Mouse (Mus musculus) lung, embryonic 15.5 days (tissue): ENCODE measurements around the gene Ccdc186. TPM values are rescaled to one million over a fixed set of nuclear protein-coding genes. Genes with fewer than 3 reads are reported as not detected.
"Not testable (repeated sequence)": the region's sequence is repeated elsewhere in the genome, so short reads cannot be mapped to it uniquely, and the experiment has no call there.

Source experiments
- ATAC-seq: fragments of 200-750 bp; cut with Nextera tagmentation; 2 replicates; pipeline ENCODE4 v1.8.0; 2017; ENCODE audit warnings: moderate number of reproducible peaks, borderline replicate concordance; ENCODE audit not compliant: low FRiP score, low TSS enrichment; ENCODE audit errors: extremely low read depth
- H3K27ac ChIP-seq: fragments of 300-500 bp; sonication (generic); 2 replicates; pipeline ENCODE4 v1.5.1; 2015; ENCODE audit warnings: moderate library complexity, mild to moderate bottlenecking, inconsistent platforms
- H3K27me3 ChIP-seq: fragments of 300-500 bp; sonication (generic); 2 replicates; pipeline ENCODE4 v1.6.1; 2015; ENCODE audit warnings: inconsistent platforms
- H3K36me3 ChIP-seq: fragments of 300-500 bp; sonication (generic); 2 replicates; pipeline ENCODE4 v1.6.1; 2015; ENCODE audit warnings: inconsistent platforms
- H3K4me1 ChIP-seq: fragments of 300-500 bp; sonication (generic); 2 replicates; pipeline ENCODE4 v1.6.1; 2015; ENCODE audit warnings: inconsistent platforms
- H3K4me2 ChIP-seq: fragments of 300-500 bp; sonication (generic); 2 replicates; pipeline ENCODE4 v1.6.1; 2015; ENCODE audit warnings: inconsistent platforms, mild to moderate bottlenecking, moderate library complexity
- H3K4me3 ChIP-seq: fragments of 300-500 bp; sonication (generic); 2 replicates; pipeline ENCODE4 v1.5.1; 2015; ENCODE audit warnings: mild to moderate bottlenecking, inconsistent platforms
- H3K9ac ChIP-seq: fragments of 300-500 bp; sonication (generic); 2 replicates; pipeline ENCODE4 v1.6.1; 2015; ENCODE audit warnings: inconsistent platforms
- H3K9me3 ChIP-seq: fragments of 300-500 bp; sonication (generic); 2 replicates; pipeline ENCODE4 v1.6.1; 2016; ENCODE audit warnings: inconsistent platforms
- WGBS: fragments of 180-500 bp; shearing (Covaris S2); methylation state at CpG from one replicate; pipeline ENCODE4 v1.1.7; 2015; 5-methylcytosine and 5-hydroxymethylcytosine counted together
- polyA plus RNA-seq: library from polyadenylated mRNA; unstranded; fragments of >200 nt; fragmentation: Nextera tagmentation; extraction: Ambion mirVana; gene quantifications from 2 replicates; pipeline ENCODE4 v1.2.1, GENCODE M21; 2015

The Ccdc186 gene
- polyA plus RNA-seq, 1 experiment from 2014 or later = 26.2 TPM

DNA sequence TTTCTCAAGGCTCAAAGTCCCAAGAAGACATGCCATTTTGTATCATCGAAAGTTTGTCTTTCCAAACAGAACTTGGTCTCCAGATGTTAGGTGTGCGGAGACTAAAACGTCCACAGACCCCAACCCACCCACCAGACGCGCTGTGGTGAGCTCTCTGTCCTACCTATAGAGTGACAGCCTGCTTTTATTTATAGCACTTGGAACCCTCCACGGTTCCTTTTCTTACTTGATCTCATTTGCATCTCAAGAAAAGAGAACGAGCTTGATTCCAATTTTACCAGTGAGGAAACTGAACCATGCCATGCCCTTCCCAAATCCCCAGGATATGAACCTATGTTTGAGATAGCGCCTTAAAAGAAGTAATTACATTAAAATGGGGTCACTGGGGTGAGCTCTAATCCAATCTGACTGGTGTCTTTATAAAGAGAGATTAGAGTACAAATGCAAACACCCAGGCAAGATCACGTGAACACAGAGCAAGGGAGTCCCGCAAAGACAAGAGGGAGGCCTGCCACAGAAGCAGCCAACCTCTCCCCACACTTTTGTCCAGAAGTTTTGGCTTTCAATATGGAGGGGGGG lies 48.5 kb downstream of the Ccdc186 start:
- no peak overlapping the region for H3K4me2 ChIP-seq
- ATAC-seq = no peak
- peaks cover 35% of the 10 kb centered on the region for H3K4me1 ChIP-seq
- no peak overlapping the region for H3K27ac ChIP-seq
- WGBS = 76% methylated on average over 10 of the region's 10 CpGs
- no peak overlapping the region for H3K9ac ChIP-seq
- H3K9me3 ChIP-seq = no peaks in the 10 kb centered on the region
- H3K36me3 ChIP-seq = no peaks in the 10 kb centered on the region
- no peaks in the 10 kb centered on the region for H3K27me3 ChIP-seq
- H3K4me3 ChIP-seq = no peak overlapping the region

DNA sequence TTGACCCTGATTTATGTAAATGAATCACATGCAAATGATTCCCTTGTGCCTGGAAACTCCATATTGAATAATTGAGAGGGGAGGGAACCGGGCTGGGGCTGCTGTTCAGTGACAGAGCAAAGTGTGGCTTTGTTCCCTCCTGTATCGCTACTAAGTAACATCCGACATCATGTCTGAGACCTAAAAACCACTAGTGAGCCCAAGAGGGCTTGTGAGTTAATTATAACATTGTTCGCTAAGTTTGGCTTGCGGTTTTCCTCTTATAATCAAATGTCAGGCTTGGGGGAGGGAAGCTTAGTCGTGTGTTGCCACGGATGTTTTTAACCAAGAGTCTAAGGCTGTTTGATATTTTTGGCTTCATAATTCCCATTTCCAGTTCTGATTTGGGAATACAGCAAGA lies 49.8 kb downstream of the Ccdc186 start:
- Histone ChIP-seq H3K27me3 (no peaks in the 10 kb centered on the region), H3K9ac (no peak overlapping the region), H3K4me3 (no peak overlapping the region), H3K4me1 (peaks cover 31% of the 10 kb centered on the region), H3K36me3 (no peaks in the 10 kb centered on the region), H3K9me3 (no peaks in the 10 kb centered on the region), H3K4me2 (no peak overlapping the region), H3K27ac (no peak overlapping the region)
- 73% methylated on average over 7 of the region's 7 CpGs for WGBS
- no peak for ATAC-seq

DNA sequence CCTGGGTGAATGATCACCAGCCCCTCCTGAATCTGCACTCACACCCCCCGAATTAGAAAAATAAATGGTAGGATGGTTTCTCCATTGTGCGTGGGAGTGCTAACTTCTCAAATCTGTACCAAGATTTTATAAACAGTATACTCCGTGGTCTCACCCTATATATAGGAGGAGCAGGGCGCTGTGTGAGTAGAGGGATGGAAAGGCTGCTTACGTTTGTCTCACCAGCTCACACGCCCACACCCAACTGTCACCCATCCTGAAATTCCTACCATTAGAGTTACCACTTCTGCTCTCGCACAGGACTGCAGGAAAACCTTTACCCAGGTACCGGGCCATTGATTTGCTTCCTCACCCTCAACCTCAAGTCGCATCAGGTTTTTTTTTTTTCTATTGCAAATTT lies 53.0 kb downstream of the Ccdc186 start:
- Histone ChIP-seq H3K9ac (no peak overlapping the region), H3K4me3 (no peak overlapping the region), H3K9me3 (no peaks in the 10 kb centered on the region), H3K27ac (no peak overlapping the region), H3K36me3 (no peaks in the 10 kb centered on the region), H3K4me1 (peaks cover 1% of the 10 kb centered on the region; the same call in 1 of the 2 replicates), H3K4me2 (no peak overlapping the region), H3K27me3 (no peaks in the 10 kb centered on the region)
- WGBS = 81% methylated on average over 9 of the region's 9 CpGs
- ATAC-seq = no peak

DNA sequence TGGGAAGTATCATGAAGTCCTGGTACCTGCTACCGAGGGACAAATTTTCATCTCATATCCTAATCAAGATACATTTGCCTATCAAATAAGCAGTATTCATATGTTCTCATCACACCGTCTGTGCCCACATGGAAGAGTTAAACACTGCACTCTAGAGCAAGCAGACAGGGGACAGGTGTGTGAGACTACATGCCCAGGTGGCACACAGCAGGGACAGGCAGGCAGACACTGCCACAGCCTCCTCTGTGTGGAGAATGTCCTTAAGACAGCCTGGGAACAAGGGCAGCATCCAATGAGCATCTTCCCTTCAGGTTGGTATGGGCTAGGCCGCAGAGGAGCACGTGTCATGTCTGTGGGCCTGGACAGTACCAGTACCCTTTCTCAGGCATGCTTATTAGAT lies 59.3 kb downstream of the Ccdc186 start:
- H3K9me3 ChIP-seq = no peaks in the 10 kb centered on the region
- no peak overlapping the region for H3K9ac ChIP-seq
- no peak overlapping the region for H3K27ac ChIP-seq
- no peak for ATAC-seq
- no peak overlapping the region for H3K4me2 ChIP-seq
- H3K27me3 ChIP-seq = no peaks in the 10 kb centered on the region
- 91% methylated on average over 4 of the region's 4 CpGs for WGBS
- H3K4me1 ChIP-seq = no peaks in the 10 kb centered on the region
- H3K4me3 ChIP-seq = no peak overlapping the region
- no peaks in the 10 kb centered on the region for H3K36me3 ChIP-seq

DNA sequence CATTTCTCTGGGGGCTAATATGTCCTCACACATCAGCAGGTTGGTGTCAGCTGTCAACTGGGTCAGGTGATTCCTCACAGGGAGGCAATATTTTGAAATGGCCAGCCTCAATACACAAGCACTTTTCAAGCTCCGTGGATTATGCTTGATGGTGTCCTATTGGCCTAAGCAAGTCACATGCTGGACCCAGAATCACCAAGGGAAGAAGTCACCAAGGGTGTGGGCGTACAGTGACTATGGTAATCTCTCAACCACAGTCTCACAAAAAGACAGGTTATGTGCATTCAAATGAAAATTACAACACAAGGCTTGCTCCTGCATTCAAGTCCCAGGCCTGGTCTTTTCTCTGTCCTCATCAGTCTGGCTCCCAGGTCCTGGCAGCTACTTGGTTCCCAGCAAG lies 60.3 kb downstream of the Ccdc186 start:
- 89% methylated on average over 2 of the region's 2 CpGs for WGBS
- no peak overlapping the region for H3K27ac ChIP-seq
- H3K4me1 ChIP-seq = no peaks in the 10 kb centered on the region
- no peaks in the 10 kb centered on the region for H3K9me3 ChIP-seq
- no peak overlapping the region for H3K4me3 ChIP-seq
- H3K27me3 ChIP-seq = no peaks in the 10 kb centered on the region; the same call in 1 of the 2 replicates
- no peak for ATAC-seq
- no peak overlapping the region for H3K4me2 ChIP-seq
- H3K36me3 ChIP-seq = no peaks in the 10 kb centered on the region
- H3K9ac ChIP-seq = no peak overlapping the region

DNA sequence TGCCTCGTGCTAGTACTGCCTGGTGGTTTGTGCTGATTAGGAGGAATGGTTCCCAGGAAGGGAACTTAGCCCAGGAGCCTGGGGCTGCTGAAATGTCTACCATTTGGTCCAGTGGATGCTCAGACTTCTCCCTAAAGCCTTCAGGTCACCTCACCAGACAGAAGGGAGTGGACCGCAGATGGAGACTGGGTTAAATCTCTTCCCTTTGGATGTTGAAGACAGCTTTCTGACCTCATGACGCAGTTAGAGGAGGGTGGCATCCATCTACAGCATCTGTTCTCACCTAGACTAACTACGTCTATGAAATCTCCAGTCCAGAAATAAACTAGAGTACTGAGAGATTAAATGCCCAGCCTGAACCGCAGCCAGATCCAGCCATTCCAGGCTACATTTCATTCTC lies 60.9 kb downstream of the Ccdc186 start:
- Histone ChIP-seq H3K9ac (no peak overlapping the region), H3K4me2 (no peak overlapping the region), H3K36me3 (no peaks in the 10 kb centered on the region), H3K9me3 (no peaks in the 10 kb centered on the region), H3K4me3 (no peak overlapping the region), H3K27me3 (no peaks in the 10 kb centered on the region; the same call in 1 of the 2 replicates), H3K4me1 (no peaks in the 10 kb centered on the region), H3K27ac (no peak overlapping the region)
- WGBS = 86% methylated on average over 5 of the region's 5 CpGs
- ATAC-seq = no peak

DNA sequence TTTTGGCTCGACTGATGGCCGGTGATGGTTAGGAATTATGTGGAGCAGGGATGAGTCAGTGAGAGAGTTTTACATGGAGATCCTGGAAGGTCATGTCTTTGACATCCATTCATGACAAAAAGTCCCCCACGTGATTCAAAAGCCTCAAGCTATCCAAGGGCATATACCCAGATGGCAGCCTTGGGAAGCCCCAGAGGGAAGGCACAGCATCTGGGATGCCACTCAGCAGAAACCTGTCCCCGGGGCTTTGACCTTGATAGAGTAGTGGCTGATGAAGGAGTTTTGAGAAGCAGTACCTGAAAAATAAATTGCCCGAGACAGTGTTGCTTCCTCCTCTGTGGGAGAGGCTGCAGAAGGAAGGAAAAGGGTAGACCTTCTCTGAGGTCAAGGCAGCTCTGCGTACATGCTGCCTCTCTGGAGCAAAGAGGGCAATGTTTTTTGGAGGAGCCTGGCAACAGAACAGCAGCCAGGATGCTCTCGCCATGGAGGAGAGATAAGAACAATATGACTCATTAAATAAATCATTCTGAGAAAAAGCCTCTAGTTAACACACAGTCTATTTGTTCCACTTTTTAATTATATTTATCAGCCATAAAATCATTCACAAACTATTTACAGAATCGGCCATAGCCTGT lies 61.6 kb downstream of the Ccdc186 start:
- 72% methylated on average over 8 of the region's 8 CpGs for WGBS
- Histone ChIP-seq H3K4me3 (no peak overlapping the region), H3K36me3 (no peaks in the 10 kb centered on the region), H3K27me3 (no peaks in the 10 kb centered on the region; the same call in 1 of the 2 replicates), H3K27ac (no peak overlapping the region), H3K9me3 (no peaks in the 10 kb centered on the region), H3K4me1 (no peaks in the 10 kb centered on the region), H3K9ac (no peak overlapping the region), H3K4me2 (no peak overlapping the region)
- no peak for ATAC-seq

DNA sequence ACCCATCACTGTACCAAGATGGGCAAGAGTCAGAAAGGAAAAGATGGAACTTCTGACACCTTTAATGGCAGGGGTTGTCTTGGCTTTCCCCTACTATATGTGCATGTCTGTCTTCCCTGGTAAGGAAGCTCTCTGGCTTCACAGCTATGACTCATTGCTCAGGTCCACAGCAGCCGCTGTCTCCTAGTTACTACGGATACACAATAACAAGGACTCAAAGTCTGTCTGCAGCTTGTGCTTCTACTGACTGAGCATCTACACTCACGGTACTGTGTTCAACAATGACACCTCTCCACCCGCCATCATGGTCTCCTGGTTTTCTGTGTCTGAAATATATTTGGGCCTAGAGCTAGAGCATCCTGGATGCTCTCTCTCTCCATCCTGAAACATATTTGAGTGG lies 62.2 kb downstream of the Ccdc186 start:
- H3K36me3 ChIP-seq = no peaks in the 10 kb centered on the region
- no peak overlapping the region for H3K4me3 ChIP-seq
- H3K4me2 ChIP-seq = no peak overlapping the region
- no peaks in the 10 kb centered on the region; the same call in 1 of the 2 replicates for H3K27me3 ChIP-seq
- H3K27ac ChIP-seq = no peak overlapping the region
- no peak overlapping the region for H3K9ac ChIP-seq
- ATAC-seq = no peak
- WGBS = 78% methylated on average over 4 of the region's 4 CpGs
- H3K9me3 ChIP-seq = no peaks in the 10 kb centered on the region
- no peaks in the 10 kb centered on the region for H3K4me1 ChIP-seq

DNA sequence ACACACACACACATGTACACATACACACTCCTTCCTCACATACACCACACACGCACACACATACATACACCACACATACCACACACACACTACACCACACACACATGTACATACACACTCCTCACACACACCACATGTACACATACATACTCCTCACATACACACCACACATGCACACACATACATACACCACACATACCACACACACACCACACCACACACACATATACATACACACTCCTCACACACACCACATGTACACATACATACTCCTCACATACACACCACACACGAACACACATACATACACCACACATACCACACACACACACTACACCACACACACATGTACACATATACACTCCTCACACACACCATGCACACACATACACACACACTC lies 63.7 kb downstream of the Ccdc186 start:
- WGBS = 85% methylated on average over 2 of the region's 2 CpGs
- H3K27me3 ChIP-seq = no peaks in the 10 kb centered on the region; the same call in 1 of the 2 replicates
- H3K4me1 ChIP-seq = no peaks in the 10 kb centered on the region
- no peaks in the 10 kb centered on the region for H3K36me3 ChIP-seq
- no peak overlapping the region for H3K4me3 ChIP-seq
- no peak overlapping the region for H3K27ac ChIP-seq
- H3K9me3 ChIP-seq = no peaks in the 10 kb centered on the region
- no peak for ATAC-seq
- no peak overlapping the region for H3K4me2 ChIP-seq
- H3K9ac ChIP-seq = no peak overlapping the region

DNA sequence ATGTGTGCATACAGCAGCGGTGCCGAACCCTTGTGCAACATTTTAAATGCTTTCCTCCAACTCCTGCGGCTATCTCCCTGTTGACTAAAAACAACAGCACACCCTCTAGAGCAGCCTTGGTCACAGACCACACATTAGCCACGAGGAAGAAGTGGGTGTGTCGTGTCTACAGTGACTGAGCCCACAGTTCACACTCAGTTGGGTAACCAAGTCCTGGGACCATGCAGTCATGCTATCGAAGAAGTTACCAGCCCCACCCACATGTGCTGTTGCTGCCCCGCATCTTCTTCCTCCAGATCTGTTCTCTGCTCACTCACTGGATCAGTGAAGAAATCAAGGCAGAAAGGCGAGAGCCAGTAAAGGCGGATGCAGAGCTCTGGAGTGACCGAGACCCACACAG lies 65.6 kb downstream of the Ccdc186 start:
- Histone ChIP-seq H3K27me3 (no peaks in the 10 kb centered on the region; the same call in 1 of the 2 replicates), H3K4me2 (no peak overlapping the region), H3K9ac (no peak overlapping the region), H3K27ac (no peak overlapping the region), H3K9me3 (no peaks in the 10 kb centered on the region), H3K4me1 (no peaks in the 10 kb centered on the region), H3K4me3 (no peak overlapping the region), H3K36me3 (no peaks in the 10 kb centered on the region)
- no peak for ATAC-seq
- 77% methylated on average over 10 of the region's 10 CpGs for WGBS

DNA sequence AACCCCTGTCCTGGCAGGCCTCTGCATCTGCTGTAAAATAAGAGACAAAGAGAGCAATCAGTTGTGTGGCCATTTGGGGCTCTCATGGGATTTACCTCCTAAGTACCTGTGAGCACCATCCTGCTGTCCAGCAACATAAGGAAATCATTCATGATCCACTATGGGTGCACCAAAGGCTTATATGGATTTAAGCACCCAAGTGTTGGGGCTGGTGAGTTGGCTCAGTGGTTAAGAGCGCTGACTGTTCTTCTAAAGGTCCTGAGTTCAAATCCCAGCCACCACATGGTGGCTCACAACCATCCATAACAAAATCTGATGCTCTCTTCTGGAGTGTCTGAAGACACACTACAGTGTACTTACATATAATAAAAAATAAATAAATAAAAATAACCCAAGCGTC lies 67.5 kb downstream of the Ccdc186 start:
- not testable (repeated sequence) for H3K27me3 ChIP-seq, H3K9ac ChIP-seq, H3K9me3 ChIP-seq, H3K4me1 ChIP-seq, H3K36me3 ChIP-seq, H3K4me2 ChIP-seq, H3K27ac ChIP-seq, H3K4me3 ChIP-seq, ATAC-seq
- WGBS = 91% methylated on average over 2 of the region's 2 CpGs

DNA sequence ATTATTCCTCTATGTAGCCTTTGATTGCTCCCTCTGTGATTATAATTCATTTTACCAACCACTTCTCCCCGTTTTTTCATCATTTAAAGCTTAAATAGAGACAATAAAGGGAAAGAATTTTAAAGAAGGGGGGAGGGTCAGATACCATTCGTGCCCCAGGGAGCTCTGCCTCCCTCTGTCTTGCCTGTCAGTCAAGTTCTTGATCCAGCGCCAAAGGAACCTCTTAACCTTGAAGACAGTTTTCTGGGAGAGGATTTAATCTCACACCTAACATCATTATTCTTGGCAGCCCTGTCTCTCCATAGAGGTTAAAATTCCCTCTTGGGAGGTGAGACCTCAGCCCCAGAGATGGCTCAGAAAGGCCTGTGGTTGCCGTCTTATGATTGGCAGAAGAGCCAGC lies 71.3 kb downstream of the Ccdc186 start:
- H3K4me3 ChIP-seq = no peak overlapping the region
- H3K9ac ChIP-seq = no peak overlapping the region
- no peak overlapping the region for H3K27ac ChIP-seq
- H3K4me1 ChIP-seq = no peaks in the 10 kb centered on the region
- H3K4me2 ChIP-seq = no peak overlapping the region
- no peaks in the 10 kb centered on the region for H3K27me3 ChIP-seq
- H3K9me3 ChIP-seq = no peaks in the 10 kb centered on the region
- H3K36me3 ChIP-seq = no peaks in the 10 kb centered on the region
- 38% methylated on average over 4 of the region's 4 CpGs for WGBS
- no peak for ATAC-seq
